Mouse (Mus musculus) thymus, postnatal 25 days (tissue): ENCODE results near the gene Ercc1.

Experiments
- DNase-seq: peaks from one replicate; pipeline ENCODE4 v3.0.0; 2022

Ercc1 gene

DNA sequence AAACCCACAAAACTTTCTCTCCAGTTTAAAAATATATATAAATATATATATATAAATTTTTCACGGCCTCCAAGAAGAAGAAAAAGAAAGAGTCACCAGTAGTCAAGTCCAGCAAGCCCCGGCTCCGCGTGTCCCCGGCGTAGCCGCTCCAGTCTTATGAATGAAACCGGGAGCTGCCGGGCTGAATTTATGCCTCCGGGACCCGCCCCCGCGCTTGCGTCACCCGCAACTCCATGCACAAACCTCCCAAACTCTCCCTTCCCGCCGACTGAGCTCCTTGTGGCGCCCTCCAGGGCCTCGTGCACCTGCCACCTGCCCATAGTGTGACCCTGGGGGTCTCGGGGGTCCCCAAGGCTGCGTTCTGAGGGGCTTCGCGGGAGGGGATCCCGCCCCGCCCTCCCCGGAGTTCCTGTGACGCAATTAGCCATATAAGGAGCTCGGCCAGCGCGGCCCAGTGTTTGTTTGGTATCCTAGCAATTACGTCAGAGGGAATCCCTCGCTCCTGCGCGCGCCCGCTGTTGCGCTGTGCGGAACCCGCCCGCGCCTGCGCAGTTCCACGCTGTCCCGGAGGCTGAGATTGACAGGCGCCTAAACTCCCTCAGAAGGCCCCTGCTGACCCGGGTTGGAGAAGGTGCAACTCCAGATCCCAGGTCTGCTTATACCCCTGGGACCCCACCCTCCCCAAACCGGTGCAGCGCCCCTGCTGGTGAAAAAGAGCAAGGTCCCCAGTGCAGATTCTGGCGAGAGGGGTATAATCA, 34.5 kb upstream of the Ercc1 start, which contains the start of gene Fosb:
Gene Fosb (minus strand): TSS at position 168 of the 758 bp plus-strand sequence.
- peak; percentile 91 for DNase-seq

DNA sequence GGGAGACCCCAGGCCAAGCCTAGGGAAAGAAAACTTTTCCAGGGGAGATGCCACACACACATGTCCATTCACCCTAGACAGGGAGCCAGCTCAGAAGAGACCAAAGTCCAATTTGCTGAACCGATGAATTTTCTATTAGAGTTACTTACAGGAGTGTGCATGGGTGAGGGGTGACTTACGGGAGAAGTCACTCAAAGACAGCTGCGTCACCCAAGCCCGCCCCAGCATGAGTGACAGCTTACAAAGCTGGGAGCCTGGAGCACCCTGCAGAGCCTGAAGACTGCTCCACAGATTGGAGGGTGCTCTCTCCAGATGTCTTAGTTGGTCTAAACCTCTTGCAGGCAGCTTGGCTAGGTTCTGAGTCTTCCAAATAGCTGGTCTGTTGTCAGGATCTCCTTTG, 32.6 kb upstream of the Ercc1 start:
- no peak for DNase-seq

DNA sequence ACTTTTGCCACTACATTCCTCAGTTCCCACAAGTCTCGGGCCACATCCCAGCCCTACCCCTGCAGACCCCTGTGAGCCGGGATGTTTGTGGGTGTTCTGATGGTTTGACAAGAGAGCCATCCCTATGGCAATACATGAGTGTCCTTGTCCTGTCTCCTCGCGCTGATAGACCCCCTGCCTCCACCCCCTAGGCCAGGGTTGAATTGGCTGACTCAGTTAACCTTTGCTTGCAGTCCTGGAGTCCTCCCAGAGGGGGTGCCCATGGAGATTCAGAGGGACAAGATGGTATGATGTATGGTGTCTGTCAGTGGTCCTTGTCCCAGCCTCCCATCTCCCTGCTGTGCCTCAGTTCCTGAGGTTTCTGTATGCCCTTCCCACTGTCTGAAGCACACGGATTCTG, 30.5 kb upstream of the Ercc1 start:
- DNase-seq: no peak

DNA sequence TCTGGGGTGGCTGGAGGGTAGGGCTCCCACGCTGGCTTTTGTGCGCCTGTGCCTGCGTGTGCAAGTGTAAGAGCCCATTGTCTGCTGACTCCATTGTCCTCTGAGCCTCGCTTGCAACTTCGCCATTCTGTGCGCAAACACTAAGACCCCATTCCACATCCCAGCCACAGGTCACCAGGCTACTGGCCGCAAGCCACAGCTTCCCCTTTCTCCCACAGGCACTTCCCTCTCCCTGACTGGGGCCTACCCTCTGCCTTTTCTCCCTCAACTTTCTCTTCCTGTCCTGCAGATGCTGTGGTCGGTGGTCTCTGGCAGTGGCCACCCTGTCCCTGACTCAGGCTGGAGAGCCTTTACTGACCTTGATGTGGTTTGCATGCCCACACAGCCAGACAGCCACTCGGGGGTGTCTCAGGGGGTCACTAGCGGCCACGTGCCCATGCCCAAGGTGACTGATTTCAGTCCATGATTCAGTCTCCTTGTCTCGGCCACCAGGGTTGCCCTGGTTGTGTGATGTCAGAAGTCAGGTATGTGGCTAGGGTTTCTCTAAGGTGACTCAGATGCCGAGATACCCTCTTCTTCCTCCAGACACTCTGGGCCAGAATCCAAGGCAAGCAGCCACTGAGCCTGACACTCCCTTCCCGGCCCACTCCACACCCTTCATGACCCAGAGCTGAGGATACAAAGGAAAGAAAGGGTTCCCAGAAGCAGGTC, 28.0 kb upstream of the Ercc1 start:
- no peak for DNase-seq

DNA sequence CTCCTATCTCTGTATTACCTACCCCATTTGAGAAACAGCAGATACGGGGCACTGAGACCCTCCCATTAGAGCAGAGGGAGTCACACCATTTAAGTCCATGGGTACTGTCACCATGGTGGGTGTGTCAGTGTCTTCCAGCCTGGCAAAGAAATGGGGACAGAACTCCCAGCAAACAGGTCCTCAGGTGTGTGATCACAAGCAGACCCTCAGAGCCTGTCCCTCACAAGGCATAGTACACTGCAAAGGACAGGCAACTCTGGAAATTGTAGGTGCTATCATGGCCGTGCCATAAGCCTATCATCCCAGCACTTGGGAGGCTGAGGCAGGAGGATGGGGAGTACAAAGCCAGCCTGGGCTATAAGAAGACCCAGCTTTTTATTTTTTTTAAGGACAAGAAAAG, 26.4 kb upstream of the Ercc1 start:
- no peak for DNase-seq

DNA sequence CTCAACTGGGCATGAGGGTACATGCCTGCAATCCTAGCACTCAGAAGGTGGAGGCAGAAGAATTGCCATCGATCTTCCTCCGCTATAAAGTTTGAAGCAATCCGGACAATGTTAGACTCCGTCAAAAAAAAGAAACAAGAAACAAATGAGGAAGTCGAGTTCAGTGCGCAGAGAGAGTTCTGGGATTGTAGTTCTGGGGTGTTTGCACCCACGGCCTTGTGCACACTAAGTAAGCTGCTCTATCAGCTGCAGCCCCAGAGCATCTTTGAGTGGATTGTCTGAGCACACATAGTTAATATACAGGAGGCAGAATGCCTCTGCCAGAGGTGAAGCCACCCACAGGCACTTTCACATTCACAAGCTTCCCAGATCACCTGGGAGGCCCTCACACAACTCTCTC, 25.9 kb upstream of the Ercc1 start:
- DNase-seq: no peak

DNA sequence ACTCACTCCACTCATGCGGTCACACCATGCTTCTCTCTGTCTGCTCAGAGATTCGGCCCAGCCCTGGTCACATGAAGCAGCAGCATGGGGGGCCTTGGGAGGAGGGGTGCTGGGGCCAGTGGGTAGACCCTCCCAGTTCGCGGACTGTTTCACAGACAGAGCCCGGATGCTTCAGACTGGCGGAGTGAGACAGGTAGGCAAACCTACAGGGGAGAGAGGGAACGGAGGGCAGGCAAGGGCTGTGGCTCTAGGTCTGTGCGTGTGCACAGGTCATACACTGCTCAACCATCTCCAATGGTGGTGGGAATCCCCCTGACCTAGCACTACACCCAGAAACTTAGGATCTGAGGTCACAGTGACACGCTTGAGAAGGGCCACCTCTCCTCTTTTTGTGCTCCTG, 25.1 kb upstream of the Ercc1 start:
- no peak for DNase-seq

DNA sequence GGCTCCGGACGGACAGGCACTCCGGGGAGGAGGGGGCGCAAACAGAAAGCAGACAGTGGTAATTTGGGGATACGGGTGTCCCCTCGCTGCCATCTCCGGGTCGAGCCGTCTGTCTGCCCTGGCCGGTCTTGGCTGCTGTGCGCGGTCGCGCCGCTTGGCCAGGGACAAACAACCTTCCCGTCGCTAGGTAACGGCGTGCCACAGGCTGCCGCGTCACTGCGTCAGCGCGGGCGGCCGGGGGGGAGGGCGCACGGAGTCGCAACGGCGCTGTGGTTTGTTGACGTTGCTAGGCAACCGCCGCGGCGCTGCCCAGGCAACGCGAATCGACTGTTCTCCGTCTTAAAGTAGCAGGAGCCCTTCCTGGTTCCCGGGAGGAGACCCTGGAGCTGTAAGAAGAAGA, 24.7 kb upstream of the Ercc1 start:
- peak; percentile 88 for DNase-seq

DNA sequence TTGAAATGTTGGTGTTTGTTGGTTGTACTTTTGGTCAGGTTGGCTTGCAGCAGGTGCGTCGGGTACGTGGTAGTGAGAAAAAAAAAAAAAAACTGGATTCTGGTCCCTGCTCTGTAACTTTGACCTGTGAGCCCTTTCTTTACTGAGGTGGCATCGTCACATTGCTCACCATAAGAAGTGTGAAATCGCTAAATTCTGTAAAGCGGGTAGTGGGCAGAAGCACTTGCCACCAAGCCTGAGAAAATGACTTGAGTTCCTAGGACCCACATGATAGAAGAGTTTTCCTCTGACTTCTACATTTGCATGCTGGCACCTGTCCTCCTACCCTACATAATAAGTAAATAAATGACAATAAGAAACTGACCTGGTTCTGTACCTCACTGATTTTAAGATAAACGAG, 23.9 kb upstream of the Ercc1 start:
- DNase-seq: no peak

DNA sequence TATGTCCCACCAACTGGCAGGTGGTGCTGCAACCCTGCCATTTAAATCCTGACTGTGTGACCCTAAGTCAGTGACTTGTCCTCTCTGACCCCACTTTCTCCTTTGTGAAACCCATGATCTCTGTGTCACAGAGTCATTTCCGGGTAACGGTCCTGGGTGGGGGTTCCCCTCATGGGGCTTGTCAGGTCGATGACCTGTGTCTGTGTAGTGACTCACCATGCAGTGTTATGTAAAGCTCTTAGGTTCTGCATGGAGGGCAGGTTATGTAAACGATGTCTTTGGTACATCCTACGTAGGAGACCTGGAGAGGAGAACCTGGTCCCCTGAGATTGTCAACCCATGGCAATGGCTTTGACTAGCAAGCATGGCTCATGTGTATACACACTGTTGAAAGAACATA, 23.1 kb upstream of the Ercc1 start:
- no peak for DNase-seq

DNA sequence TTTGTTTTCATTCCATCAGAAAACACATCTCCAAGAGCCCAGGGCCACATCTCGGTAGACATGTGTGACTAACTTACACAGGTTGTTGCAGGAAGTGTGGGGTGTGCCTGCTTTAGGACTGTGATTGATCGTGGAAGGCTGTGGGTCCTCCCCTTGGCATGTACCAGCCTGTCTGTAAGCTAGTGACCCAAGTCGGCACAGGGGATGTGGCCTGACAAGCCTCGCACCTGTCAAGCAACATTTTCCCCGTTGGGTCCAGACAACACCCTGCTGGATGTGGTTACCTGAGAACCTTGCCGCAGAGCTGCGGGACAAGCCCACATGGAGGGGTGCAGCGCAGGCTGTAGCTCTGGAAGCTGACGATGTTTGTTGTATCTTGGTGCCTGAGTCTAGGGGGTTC, 22.1 kb upstream of the Ercc1 start:
- DNase-seq: no peak

DNA sequence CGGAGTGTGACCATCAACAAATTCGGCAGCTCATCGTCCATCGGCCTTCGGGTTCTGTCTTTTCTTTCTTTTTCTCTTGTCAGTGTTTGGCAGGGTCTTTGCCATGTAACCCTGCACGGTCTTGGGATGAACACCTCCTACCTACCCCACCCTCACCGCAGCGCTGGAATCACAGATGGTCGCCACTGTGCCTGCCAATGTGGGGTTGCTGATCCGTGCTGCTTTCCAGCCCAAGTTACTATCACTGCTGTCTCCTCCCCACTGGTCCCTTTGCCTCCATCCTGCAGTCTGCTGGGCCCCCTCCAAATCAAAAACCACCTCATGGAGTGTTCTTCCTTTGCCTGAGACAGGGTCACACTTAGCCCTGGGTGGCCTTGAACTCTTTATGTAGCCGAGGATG, 20.4 kb upstream of the Ercc1 start:
- no peak for DNase-seq

DNA sequence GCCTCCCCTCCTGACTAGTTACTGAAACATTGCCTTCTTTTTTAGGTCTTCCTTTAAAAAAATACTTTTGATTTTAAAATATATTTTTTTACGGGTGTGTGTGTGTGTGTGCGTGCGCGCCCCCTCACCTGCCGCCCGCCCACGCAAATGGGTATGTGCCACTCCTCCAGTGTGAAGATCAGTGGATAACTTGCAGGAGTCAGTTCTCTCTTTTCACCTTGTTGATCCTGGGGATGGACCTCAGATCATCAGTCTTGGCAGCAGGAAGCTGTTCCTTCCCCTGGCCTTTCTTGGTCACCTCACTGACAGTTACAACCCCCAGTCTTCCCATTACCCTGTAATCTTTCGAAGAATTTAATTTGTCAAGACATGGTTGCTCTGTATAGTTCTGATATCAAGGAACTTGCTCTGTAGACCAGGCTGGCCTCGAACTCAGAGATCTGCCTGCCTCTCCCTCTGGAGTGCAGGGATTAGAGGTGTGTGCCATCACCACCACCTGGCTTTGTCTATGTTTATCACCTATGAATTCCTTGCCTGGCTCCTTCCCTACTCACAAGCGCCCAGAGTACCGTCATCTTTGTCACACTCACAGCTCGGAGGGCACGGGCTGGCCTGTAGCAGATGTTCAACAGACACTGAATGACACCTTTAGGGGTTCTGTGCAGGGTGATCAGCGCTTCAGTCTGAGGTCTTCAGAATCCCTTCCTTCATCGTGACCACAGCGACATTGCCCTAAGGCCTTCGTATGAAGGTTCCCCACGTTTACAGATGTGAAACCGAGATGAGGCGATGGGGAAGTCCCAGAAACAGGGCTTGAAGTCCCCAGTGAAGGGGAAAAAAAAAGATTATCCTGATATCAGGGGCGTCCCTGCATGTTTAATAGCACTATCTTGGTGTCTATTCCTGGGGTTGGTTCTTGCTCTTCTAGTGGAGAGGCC, 19.0 kb upstream of the Ercc1 start:
- DNase-seq: no peak

DNA sequence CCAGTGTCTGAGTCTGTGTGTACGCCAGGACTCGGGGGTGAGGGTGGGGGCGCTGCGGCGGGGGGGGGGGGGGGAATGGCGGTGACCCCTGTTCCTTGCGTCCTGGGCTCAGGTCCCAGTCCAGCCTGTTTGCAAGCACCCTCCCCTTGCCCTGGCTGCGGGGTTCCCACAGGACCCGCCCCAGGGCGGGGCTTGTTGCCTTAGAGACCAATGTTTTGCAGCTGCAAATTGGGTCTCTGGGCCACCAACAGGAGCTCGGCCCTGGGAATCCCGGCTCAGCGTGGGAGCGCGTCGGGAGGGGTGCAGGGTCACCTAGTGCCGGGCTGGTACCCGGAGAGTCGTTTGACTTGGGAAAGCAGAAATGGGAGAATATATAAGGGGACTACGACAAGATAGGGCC, 18.2 kb upstream of the Ercc1 start:
- no peak for DNase-seq

DNA sequence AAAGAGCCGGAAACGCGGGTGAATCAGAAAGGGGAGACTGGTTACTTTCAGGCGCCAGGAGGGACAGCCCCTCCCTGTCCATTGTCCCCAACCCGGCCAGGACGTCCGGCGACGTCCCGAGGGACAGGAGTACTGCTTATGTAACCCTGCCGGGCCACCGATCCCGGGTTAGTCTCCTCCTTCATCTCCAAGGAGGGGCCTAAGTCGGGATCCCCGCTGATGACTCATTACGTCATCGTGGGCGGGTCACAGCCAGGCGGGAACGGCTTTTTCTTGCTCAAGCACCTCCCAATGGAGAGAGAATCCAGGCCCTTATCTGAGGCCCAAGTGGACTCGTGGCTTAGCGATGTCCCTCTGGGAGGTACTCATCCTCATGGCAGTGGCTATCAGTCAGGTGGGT, 17.4 kb upstream of the Ercc1 start:
- no peak for DNase-seq

DNA sequence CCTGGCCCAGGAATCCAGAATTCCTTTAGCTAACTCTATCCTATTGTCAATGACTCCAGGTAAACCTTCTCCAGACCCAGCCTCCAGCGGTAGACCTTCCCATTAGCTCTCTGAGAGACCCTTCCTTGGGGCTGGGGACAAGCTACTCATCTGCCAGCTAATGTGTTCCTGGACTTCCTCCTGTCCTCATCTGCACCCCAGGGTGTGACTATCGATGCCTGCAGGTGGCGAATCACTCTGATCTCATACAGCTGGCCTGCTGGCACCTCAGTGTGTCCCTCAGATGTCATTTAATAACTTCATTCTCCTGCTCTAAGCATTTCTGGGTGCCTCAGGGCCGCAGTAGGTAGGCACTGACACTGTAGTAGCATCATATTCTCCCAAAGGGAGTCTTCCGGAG, 16.8 kb upstream of the Ercc1 start:
- DNase-seq: no peak

DNA sequence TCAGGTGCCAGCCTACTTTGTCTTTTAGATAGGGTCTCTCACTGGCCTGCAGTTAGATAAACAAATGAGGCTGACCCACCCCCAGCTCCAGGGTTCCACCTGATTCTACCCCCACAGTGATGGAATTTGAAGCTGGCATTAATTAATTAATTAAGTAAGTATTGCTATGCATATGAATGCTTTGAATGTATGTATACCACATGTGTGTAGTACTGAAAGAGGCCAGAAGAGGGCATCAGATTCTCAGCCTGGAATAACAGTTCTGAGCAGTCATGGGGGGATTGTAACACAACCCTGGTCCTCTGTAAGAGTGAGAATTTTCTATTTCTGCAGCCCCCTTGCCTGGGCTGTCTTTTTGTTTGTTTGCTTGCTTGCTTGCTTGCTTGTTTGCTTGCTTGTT, 16.2 kb upstream of the Ercc1 start:
- DNase-seq: no peak

DNA sequence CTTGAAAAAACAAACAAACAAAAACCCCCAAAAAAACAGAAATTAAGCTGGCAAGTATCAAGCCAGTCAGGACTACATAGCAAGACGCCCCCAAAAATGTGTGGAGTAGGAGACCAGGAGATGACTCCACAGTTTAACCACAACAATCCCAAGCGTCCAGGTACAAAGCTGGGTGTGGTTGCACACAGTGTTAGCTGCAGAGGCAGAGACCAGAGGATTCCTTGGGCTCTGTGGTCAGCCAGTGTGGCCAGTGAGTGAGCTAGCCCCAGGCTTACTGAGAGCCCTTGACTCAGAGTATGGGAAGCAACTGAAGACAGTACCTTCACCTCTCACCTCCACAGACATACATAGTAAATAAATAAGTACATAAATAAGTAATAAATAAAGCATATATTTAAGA, 12.7 kb upstream of the Ercc1 start:
- no peak for DNase-seq

DNA sequence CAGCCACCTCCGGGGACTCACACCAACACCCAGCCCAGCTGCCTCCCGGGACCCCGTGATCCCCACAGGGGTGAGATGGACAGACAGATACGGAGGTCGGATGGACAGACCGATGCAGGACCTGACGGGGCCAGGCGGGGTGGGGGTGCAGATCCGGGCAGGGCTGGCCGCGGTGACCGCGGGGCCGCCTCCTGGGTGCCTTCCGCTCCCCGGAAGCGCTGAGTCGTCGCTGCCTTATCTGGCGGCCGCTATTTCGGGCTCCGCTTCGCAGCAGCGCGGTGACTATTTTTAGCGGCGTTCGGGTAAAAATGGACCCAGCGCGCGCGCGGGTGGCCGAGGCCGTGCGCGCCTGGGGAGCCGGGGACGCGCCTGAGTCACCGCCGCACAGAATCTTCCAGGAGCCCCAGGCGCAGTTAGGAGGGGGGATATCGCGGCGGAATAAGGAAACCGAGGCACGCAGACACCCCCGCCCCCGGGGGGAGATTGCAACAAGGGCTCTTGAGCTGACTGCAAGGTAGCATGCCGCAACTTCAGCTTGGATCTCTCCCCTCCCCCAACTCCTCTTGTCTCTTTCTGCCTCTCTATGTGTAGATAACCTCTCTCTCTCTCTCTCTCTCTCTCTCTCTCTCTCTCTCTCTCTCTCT, 11.7 kb upstream of the Ercc1 start:
- DNase-seq: peak; percentile 61

DNA sequence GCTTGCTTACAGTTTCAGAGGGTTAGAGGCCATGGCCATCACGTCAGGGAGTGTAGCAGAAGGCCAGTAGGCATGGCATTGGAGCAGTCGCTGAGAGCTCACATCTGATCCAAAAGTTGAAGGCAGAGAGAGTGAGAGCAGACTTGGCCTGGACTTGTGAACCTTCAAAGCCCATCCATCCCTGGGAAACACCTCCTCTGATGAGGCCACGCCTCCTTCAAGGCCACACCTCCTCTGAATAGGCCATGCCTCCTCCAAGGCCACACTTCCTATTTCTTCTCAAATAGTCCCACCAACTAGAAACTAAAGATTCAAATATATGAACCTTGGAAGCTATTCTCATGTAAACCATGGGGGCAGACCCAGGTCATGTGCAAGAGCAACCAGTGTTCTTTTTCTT, 9.0 kb upstream of the Ercc1 start:
- no peak for DNase-seq

DNA sequence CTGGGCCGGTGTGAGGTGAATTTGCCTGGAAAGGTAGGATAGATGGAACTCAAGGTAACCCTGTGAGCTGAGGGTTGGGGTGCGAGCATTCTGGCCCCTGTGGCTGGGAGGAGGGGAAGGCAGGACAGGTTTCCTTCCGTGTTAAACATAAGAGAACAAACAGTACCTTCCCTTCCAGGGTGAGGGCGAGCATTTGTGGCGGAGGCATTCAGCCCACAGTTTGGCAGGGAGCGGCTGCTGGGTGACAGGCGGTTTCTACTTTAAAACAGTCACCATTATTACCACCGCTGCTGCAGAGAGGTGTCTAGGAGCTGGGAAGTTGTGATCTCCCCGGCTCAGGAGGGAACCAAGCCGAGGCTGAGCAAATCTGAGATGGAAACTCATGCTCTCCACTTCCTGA, 7.5 kb upstream of the Ercc1 start:
- no peak for DNase-seq

DNA sequence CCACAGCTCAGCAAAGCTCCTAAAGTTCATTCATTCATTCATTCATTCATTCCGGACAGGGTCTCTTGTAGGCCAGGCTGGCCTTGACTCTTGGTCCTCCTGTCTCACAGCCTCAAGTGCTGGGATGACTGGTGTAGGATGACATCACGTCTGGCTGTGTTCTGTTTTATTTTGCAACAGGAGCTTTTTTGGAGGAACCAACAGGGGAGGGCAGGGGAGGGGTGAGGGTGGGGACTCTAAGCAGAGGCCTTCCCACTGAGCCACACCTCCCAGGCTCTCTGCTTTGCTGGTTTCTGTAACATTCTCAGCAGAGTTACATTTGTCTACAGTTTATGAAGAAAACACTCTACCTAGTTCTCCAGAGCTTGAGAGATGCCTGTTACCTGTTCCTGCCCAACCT, 6.5 kb upstream of the Ercc1 start:
- DNase-seq: no peak

DNA sequence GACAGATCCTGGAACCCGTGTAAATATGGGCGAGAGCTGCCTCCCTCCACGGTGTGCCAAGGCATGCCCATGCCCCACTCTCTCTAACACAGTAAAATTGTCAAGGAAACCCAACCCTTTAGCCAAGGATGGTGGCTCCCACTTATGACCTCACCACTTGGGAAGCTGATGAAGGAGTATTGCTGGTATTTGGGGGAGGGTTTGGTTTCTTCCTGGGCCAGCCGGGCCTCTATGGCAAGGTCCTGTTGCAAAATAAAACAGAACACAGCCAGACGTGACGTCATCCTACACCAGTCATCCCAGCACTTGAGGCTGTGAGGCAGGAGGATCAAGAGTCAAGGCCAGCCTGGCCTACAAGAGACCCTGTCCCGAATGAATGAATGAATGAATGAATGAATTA, 6.0 kb upstream of the Ercc1 start:
- DNase-seq: no peak
